Mouse (Mus musculus) brain, embryonic 14.5 days (tissue): ENCODE data around the gene Polr2a.

Source experiments
- CTCF ChIP-seq: fragments of 200-500 bp; IDR thresholded peaks from 2 replicates; pipeline ENCODE4 v1.5.1; 2012; ENCODE audit warnings: inconsistent platforms, mild to moderate bottlenecking, moderate library complexity, borderline replicate concordance; ENCODE audit not compliant: insufficient read depth, insufficient read length; ENCODE audit errors: extremely low read depth
- POLR2A ChIP-seq: fragments of 200-500 bp; IDR thresholded peaks from 2 replicates; pipeline ENCODE4 v1.6.1; 2012; ENCODE audit warnings: mild to moderate bottlenecking, inconsistent platforms, borderline replicate concordance; ENCODE audit not compliant: poor library complexity, insufficient read depth, insufficient read length, severe bottlenecking; ENCODE audit errors: extremely low read depth

DNA sequence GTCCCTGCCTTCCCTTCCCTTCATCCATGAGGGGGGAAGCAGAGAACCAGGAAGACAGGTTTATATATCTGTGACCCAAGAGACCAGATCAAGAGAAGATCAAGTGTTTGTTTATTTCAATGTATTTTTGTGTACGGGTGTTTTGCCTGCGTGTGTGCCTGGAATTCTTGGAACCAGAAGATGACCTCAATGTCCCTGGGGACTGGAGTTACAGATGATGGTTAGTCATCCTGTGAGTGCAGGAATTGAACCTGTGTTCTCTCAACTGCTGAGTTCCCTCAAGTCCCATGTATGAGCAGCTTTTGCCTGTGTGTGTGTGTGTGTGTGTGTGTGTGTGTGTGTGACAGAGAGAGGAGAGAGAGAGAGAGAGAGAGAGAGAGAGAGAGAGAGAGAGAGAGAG is 49.2 kb upstream of the Polr2a start:
- no peak for TF ChIP-seq CTCF
- TF ChIP-seq POLR2A = no peak
